Comparison of ENCODE assay signal across 19 mouse cellular contexts in genomic region chr11:28681311-28681710, GRCm38 (mm10).
"Had no signal": no experiment of that assay in that cellular context is flagged by ENCODE, and none has a peak within 500 bp of the region (broad histone marks: within the 10 kb centered on the region; RNA-seq: fewer than 3 reads in every experiment).

No protein-coding gene starts in this region.

- H3K4me1 ChIP-seq: limb, embryonic 12.5 days; limb, embryonic 15.5 days; stomach, embryonic 15.5 days had no signal

- H3K27me3 ChIP-seq: limb, embryonic 12.5 days; limb, embryonic 15.5 days; stomach, embryonic 15.5 days had no signal

- ATAC-seq: intestine, embryonic 16.5 days; liver, postnatal 0 days; lung, postnatal 0 days had no signal

- DNase-seq: kidney, adult 18-20 months; kidney, adult 9 months; kidney, postnatal 14 days; kidney, postnatal 4 days; left cerebral cortex, postnatal 4 days; liver, postnatal 0 days; lung, embryonic 14.5 days; right cerebral cortex, adult 18-20 months; right cerebral cortex, postnatal 25 days; spleen, adult 18-20 months; thymus, postnatal 25 days had no signal

- H3K9ac ChIP-seq: limb, embryonic 12.5 days; limb, embryonic 15.5 days; liver, embryonic 14.5 days; liver, postnatal 0 days; lung, embryonic 14.5 days; stomach, embryonic 15.5 days had no signal

- H3K4me3 ChIP-seq: limb, embryonic 12.5 days; limb, embryonic 15.5 days; stomach, embryonic 15.5 days had no signal

- H3K27ac ChIP-seq: limb, embryonic 12.5 days; limb, embryonic 15.5 days; liver, embryonic 14.5 days; macrophage; stomach, embryonic 15.5 days had no signal

- H3K36me3 ChIP-seq: limb, embryonic 12.5 days; limb, embryonic 15.5 days; stomach, embryonic 15.5 days had no signal

- H3K4me2 ChIP-seq: limb, embryonic 12.5 days; limb, embryonic 15.5 days; liver, embryonic 11.5 days; lung, embryonic 14.5 days; stomach, embryonic 15.5 days had no signal

- H3K9me3 ChIP-seq: limb, embryonic 12.5 days; limb, embryonic 15.5 days; stomach, embryonic 15.5 days had no signal
